Mouse (Mus musculus) gastrocnemius, postnatal 10 days (tissue): ENCODE measurements around the gene Rd3. TPM values are rescaled to one million over a fixed set of nuclear protein-coding genes. Genes with fewer than 3 reads are reported as not detected.

Source experiments
- DNase-seq: peaks from one replicate; pipeline ENCODE4 v3.0.0; 2021; ENCODE audit warnings: mixed read lengths
- total RNA-seq, 2 experiments: library from RNA; stranded (reverse); gene quantifications; 2 replicates each; pipeline ENCODE4 v1.2.3; 2021

Rd3 gene
- total RNA-seq, 2 experiments from 2014 or later, result 0.20 TPM; not detected in 1

DNA sequence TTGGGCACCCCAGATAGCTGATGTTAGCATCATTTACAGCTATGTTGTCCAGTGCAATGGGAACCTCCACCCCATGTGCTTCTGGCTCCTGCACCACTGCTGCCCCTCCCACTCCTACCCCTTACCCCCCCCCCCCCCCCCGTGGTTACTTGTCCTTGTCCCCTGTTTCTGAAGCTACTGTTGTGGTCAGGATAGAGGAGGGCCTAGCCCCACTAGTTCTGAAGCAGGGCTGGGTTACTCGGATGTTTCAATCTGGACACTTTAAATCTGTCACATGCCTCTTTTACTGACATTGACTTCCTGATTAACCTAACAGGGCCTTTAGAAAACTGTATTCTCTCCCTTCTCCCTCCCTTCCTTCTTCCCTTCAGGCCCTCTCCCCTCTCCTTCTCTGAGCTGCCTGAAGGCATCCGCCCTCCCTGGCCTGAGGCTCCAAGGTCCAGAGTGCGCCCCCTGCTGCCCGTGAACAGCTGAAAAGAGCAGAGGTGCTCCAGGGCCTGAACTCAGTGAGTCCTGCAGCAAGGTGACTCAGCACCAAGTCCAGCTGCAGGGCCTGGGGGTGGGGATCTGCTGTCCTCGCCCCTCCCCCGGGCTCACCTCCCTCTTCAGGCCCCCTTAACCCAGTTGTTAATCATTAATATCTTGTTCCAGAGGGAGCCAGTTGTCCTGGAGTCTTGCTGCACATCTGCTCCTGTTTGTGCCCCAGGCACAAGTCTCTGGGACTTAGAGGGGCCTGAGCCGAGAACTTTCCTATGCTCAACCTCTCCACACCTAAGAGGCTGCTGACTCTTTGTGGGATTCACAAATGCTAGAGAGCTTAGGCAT lies 13.0 kb upstream of the Rd3 start:
- peak; percentile 94 for DNase-seq

DNA sequence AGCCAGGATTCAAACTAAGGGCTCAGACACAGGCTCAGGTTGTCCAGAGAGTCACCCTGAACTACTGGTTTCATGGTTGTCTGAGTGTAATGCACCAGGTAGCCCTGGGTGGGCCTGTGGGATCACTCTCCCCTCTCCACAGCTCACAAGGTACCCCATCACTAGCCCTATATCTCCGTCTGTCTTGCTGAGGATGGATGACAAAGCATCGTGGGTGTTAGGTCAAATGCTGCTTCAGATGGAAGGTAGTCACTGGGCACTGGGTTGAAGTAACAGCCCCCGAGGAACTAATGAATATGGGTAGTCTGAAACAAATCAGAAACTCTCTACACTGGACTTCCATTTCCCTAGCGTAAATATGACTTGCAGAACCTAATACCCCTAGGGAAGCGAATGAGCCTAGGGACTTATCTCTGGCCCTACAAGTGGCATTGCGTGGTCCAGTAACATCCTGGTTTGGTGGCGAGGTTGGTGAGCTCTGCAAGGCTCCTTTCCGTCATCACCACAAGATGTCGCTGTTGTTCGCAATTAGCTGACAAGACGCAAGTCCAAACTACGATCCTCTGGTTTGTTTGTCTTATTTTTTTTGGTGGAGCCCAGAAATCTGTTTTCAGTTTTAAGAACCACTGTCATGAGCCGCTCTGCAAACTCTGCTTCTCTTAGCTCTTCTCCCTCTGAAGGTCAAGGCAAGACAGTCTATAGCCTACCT lies 12.2 kb upstream of the Rd3 start:
- DNase-seq, result peak; percentile 73

DNA sequence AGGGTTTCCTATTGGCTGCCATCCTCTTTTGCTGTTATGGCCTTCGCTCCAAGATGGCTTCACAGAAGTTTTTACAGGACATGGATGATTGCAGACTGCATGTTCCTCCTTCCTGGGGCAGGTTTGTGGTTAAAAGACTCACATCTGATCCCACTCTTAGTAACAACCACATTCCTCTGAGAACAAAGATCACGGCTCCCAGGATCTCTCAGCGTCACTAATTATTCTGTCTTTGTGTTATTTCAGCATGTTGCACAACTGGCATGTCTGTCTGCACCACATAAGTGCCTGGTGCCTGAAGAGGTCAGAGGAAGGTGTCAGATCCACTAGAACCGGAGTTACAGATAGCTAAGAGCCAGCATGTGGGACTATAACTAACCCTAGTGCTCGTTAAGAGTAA lies 7.2 kb upstream of the Rd3 start:
- no peak for DNase-seq

DNA sequence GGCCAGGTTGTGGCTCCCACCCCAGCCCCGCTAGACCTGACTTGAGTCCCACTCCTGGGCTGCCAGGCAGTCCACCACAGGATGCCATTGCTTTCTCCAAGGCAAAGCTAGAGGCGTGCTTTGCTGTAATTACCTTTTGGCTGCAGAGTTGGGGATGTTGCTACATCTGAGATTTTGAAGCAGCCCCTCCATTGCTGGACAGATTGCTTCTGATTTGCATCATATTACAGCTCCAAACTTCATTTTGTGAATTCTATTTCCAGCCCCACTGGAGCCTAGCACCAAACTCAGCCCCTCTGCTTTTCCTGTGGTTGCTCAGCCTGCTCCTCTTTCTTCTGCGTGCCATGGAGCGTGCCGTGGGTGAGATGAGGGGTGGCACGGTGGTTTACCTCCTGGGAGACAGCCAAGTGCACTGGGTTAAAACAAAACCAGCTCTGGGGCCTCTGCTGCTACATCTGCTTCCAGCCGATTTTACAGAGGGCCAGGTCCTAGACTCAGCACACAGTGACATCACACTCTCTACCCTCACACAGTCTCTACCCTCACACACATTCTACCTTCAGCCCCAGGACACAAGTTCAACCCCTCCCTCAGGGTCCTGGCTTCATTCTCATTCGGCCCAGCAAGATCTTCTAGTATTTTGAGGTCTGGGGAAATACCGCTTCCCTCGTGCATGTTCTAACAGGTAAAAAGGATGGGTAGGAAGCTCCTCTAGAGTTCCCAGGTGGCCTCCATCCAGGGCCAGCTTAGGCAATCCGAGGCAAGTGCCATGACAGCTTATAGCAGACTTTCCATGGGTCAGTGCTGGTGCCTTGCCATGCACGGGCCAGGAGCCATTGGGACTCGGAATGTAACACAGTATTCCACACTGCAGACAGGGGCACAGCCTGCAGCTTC lies 2.4 kb upstream of the Rd3 start:
- DNase-seq, result no peak

DNA sequence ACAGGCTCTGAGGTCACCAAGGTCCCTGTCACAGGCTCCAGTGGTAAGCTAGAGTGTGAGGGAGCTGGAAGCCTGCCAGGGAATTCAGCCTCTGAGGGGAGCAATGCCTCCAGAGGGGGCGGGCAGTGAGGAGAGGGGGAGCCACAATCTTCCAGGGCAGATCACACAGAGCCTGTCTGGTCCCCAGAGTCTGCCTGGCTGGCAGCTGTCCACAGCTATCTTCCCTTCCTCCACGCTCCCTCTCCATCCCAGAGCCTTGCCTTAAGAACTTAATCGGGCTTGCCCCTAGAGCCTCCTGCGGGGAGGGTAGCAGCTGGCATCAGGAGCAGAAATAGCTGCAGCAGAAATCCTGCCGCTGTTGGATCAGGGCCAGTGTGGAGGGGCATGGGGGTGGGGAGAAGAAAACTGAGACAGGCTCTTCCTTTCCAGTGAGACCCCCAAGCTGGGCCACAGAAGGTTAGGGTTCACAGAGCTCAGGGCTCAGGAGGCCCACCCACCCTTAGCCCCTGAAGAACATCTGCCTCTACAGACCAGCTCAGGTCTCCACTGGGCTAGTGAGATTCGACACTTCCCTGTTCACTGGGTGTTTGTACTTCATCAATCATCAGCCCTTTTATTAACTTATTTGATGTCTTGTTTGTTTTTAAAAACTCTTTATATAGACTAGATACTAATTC lies 4.4 kb downstream of the Rd3 start:
- DNase-seq, result peak; percentile 41

DNA sequence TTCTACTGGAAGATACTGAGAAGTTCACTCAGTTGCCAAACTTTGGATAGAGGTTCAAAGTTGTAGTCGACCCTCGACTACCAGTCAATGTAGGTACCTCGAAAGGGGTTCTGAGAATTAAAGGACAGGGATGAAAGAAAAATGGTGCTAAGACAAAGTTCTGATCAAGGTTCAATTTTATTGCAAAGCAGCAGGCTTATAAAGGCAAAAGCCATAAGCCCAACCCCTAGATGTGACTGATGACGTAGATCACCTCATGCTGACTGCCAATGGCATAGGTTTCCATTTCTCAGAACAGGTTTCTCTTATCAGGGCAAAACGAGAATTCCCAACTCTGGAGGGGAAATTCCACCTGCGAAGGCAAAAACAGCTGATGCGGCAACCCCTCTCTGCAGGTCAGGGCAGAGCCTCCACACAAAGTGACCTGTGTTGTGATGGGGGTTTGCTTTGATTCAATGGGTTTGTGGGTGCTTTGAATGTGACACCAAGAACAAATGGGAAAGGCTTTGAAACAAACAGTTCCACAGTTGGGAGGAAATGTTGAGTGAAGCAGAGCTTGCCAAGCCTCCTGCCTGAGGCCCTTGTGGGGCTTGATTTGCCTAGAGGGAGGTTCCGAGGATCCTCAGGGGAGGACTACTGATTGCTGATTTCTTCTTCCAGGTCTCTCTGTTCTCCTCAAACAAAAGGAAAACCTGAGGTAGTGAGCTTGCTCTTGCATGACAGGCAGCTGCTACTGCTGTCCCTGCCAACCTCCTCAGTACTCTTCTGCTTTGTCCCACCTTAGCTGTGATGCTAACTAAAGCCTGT lies 9.7 kb downstream of the Rd3 start:
- no peak for DNase-seq

DNA sequence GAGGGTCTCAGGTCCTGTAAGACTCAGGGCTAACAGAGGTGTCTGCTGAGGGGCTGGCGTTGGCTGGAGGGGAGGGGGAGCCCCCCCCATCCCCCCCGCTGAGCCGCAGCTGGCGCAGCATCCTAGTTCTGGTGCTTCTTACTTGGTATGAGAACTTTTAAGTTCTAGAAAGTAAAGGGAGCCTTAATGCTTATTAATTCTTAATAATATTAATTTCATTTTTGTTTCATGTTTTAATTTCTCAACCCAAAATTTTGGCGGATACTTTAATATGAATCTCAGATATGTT lies 10.3 kb downstream of the Rd3 start:
- no peak for DNase-seq

DNA sequence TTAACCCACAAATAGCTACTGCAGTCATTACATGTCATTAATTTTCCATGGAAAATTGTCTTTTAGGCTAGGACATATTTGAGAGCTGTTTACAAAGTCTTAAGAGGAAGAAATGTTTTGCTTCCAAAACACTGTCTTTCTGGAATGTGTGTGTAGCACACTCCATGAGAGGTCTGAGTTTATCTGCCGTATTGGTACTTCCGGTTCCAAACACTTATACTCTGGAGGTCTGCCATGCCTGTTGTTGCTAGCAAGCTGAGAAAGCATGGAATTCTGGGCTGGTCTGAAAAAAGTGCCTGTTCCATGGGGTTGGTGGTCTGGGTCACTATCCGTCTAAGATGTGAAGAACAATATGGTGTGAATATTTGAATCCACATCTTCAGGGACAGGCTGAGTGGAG lies 11.5 kb downstream of the Rd3 start:
- no peak for DNase-seq

DNA sequence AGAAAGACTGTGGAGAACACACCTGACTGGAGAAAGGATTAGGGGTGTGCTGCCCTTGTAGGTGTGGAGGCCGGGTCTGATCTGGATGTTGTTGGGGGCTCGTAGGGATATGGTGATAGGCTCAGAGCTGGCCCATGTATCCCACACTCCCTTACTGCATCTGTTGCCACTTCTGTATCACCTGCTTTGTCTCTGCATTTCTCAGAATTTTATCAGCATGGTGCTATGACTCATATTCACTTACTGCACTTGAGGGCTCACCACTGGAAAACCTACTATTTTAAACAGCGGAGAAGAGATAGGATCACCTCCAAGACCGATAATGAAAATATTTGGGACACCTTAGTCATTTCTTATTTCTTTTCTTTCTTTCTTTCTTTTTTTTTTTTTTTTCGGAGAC lies 11.9 kb downstream of the Rd3 start:
- DNase-seq, result no peak

DNA sequence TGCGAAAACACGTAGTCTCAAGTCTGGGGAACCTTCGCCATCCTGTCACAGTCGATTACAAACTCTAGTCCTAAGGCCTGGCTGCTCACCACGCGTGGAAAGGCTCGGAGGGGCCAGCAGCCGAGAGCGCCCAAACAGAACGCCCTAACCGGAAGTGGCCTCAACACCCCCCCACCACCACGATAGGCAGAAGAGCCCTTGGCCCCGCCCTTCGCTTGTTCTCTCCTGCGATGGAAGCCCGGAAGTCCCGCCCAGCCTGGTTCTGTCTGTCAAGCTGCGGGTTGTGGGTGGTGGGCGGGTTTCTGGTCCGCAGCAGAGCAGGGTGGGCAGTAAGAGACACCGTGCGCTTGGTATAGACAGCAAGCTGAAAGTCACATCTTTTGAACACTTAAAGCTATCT lies 12.8 kb downstream of the Rd3 start:
- peak; percentile 91 for DNase-seq

DNA sequence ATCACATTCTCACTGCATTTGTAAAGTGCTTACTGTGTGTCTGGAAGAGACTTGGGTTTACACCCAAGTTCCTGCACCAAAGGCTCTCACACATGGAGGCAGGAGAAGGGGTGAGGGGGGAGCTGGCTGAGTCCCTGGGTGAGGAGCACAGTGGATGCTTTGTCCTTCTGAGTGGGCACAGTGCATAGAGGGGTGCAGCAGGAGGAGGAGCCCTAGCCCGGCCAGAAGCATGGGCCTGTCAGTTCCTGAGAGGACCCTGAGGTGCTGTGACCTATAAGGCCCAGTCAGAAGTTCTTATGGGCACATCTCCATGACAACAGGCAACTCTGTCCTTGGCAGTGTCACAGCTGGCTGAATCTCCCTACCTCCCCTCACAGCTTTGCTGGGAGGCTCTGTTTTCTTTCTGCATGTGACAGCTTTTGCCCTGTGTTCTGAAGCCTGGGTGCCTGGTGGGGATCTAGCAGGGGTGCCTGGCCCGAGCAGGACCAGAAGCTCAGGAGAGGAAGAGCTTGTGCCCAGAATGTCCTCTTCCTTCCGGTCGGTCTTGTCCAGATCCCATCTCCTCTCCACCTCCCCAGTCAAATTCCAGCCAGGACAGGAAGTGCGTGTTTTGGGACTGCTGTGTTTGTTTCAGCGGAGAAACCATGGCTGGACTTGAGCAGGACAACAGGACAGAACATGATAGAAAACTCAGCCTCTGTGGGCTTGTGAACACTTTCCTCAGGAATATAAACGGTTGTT lies 15.0 kb downstream of the Rd3 start:
- DNase-seq, result no peak

DNA sequence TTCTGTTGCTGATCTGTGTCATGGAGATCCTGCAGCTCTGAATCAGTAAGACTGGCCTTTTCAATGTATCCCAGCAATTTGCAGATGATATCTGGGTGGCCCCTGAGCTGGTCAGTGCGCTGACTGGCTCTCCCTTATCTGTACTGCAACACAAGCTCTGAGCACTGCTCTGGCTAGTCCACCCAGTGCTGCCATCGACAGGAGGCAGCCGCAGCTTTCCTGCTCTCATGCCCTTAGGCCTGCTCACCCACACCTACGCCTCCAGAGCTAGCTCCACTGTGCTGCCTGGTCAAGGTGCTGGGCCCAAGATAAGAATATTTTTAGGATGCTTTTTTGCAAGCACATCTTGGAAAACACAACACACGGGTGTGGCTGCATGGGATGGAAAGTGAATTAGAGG lies 17.3 kb downstream of the Rd3 start:
- no peak for DNase-seq

DNA sequence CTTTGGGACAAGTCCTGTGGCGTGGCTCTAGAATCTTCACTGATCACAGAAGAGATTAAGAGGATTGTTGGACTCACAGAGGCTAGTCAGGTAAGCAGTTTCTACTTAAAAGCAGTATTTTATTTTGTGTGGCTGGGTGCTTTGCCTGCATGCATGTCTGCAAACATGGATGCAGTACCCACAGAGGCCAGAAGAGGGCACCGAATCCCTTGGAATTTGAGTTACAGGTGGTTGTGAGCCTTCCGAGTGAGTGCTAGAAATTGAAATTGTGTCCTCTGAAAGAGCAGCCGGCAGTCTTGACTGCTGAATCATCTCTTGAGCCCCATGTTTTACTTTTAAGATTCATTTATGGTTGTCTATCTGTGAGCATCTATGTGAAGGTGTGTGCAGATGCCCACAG lies 18.3 kb downstream of the Rd3 start:
- DNase-seq, result peak; percentile 74

DNA sequence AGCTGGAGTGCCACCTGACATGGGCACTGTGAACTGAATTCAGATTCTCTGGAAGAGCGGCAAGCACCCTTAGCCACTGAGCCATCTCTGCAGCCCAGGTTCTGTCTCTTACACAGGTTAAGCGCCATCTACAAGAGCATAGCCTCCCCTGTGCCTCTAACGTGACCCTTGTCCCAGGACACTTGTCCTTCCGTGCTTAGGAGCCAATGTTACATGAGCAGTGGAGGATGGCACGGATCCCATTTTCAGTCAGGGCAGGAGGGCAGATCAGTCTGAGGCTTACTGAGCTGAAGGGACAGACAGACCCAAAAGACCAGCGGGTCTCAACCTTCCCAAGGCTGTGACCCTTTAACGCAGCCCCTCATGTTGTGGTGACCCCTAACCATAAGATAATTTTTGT lies 18.7 kb downstream of the Rd3 start:
- DNase-seq, result no peak

DNA sequence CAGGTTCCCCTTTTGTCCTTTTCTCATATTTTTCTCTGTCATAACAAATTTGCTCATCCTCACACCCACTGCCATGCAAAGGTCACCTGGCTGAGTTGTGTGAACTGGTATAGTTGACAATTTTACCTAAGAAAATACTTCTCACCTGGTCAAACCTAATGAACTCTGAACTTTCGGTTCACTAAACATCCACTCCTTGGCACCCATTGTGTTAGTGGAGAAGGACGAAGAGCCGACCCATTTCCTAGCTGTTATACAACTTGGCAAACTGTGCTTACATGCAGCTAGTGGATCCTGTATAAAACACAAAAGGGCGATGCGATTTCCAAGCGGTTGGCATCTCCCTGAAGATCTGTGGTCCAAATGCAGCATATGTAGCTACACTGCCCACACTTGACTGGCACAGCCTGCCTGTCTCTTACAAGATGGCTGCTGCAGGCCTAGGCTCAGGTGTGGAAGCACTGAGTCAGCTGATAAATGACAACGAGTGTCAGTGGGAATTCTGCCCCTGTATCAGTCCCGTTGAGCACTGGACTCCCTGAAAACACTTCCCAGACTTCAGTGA lies 19.5 kb downstream of the Rd3 start:
- DNase-seq, result no peak

DNA sequence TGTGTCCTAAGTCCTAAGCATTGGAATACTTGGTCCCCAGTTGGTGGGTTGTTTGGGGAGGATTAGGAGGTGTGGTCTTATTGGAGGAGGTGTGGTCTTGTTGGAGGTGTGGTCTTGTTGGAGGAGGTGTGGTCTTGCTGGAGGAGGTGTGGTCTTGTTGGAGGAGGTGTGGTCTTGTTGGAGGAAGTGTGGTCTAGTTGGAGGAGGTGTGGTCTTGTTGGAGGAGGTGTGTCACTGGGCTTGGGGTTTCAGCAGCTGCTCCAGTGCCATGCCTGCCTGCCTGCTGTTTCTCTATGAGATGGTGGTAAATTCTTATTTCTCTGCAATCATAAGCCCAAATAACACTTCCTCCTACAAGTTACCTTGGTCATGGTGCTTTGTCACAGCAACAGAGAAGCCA lies 21.9 kb downstream of the Rd3 start:
- no peak for DNase-seq
